Mouse (Mus musculus): Measurements from ENCODE around the gene Fam25c. TPM values are rescaled to one million over a fixed set of nuclear protein-coding genes. Genes with fewer than 3 reads are reported as not detected.

The Fam25c gene
- polyA plus RNA-seq, 1 experiment from 2014 or later: not detected

DNA sequence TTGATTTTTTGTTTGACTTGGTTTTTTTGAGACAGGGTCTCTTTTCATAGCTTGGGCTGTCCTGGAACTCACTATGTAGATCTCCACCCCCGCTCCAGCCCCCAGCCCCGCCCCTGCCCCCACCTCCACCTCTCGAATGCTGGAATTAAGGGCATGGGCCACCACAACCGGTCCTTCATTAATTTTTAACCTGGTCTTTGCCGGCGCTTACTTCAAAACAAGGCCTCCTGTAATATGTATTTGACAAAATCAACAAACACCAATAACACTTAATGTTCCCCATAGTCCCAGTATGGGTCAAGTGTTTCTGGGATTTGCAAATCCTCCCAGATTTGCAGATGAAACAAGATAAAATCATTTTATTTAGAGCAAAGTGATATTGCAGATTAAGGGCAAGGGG lies 5.0 kb upstream of the Fam25c start:
- ATAC-seq (ENCODE audit: low FRiP score) (no peak), DNase-seq (ENCODE audit: low spot score) (no peak)
- Histone ChIP-seq H3K36me3 (replicated peaks; ENCODE audit: control insufficient read depth, insufficient read depth) (no peaks in the 10 kb centered on the region), H3K4me3 (replicated peaks; ENCODE audit: low read length) (no peak overlapping the region), H3K9me3 (ENCODE audit: control insufficient read depth, low read length) (no peaks in the 10 kb centered on the region), H3K9ac (no peak overlapping the region), H3K4me2 (replicated peaks) (no peak overlapping the region), H3K27ac (no peak overlapping the region), H3K4me1 (replicated peaks; ENCODE audit: control insufficient read depth, insufficient read depth, low read length) (peaks cover 11% of the 10 kb centered on the region; the same call in 1 of the 2 replicates), H3K27me3 (ENCODE audit: control insufficient read depth, insufficient read depth, low read length) (peaks cover 4% of the 10 kb centered on the region; the same call in 1 of the 2 replicates)
- WGBS: 50% methylated on average over 6 of the region's 6 CpGs

DNA sequence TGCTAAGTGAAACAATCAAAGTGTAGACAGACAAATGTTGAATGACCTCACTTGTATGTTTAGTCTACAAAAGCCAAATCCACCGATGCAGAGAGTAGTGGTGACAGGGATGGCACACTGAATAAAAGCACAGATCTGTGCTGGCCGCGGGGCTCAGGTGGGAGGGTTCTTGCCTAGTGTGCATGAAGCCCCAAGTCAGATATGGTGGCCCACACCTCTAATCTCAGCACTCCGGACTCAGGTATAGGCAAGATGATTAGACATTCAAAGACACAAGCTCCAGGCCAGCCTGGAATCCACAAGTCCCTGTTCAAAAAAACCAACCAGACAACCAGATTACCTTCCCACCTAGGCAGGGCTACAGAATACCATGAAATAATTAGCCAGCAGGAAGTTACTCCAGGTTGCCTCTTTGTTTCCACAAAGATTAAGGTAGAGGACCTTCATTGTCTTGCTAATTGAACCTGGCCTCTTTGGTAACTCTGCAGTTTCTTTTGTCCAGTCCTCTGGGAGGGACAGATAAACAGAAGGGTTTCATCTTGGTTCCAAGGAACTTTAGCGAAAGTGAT lies 4.5 kb upstream of the Fam25c start:
- no peaks in the 10 kb centered on the region for H3K9me3 ChIP-seq (ENCODE audit: control insufficient read depth, low read length)
- WGBS: 45% methylated on average over 5 of the region's 5 CpGs
- DNase-seq (ENCODE audit: low spot score) (no peak), ATAC-seq (ENCODE audit: low FRiP score) (no peak)
- no peaks in the 10 kb centered on the region for H3K36me3 ChIP-seq (replicated peaks; ENCODE audit: control insufficient read depth, insufficient read depth)
- H3K4me1 ChIP-seq (replicated peaks; ENCODE audit: control insufficient read depth, insufficient read depth, low read length): peaks cover 11% of the 10 kb centered on the region; the same call in 1 of the 2 replicates
- H3K27ac ChIP-seq: no peak overlapping the region
- H3K27me3 ChIP-seq (ENCODE audit: control insufficient read depth, insufficient read depth, low read length): peaks cover 4% of the 10 kb centered on the region; the same call in 1 of the 2 replicates
- no peak overlapping the region for H3K9ac ChIP-seq
- H3K4me2 ChIP-seq (replicated peaks): no peak overlapping the region
- H3K4me3 ChIP-seq (replicated peaks; ENCODE audit: low read length): no peak overlapping the region

DNA sequence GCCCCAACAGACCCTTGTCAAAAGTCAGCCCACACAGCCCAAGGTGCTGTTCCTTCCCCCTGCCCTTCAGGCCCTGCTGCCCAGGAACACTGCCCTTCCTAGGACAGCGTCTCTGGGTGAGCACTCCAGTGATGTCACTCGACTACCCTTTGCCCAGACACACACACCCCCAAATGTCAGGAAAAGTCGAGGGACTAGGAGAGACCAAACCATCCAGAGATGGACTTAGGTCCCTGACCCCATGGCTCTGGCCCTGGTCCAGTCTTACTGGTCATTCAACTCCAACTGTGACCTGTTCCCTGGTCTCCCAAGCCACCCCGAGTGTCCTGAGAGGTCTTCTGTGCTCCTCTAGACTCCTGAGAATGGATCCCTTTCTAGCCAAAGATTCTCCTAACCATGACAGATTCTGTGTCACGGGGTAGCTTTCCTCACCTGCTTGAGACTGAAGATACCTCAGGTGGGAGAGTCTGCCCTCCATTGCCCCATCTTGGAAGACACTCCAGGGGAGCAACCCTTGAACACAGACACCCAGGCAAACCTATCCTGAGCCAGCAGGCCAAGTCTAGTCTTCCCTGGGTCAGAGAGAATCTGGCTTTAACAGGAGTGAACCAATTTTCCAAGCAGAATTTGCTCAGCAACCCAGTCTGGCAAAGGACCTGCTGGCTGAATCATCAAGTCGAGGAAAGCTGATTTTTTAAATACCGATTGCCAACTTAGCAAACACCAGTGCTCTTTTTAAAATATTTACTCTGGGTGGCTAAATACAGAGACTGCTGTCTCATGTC lies 2.6 kb upstream of the Fam25c start:
- no peak overlapping the region for H3K4me3 ChIP-seq (replicated peaks; ENCODE audit: low read length)
- no peaks in the 10 kb centered on the region for H3K9me3 ChIP-seq (ENCODE audit: control insufficient read depth, low read length)
- H3K36me3 ChIP-seq (replicated peaks; ENCODE audit: control insufficient read depth, insufficient read depth): no peaks in the 10 kb centered on the region
- no peak for DNase-seq (ENCODE audit: low spot score)
- no peak overlapping the region for H3K27ac ChIP-seq
- no peaks in the 10 kb centered on the region for H3K4me1 ChIP-seq (replicated peaks; ENCODE audit: control insufficient read depth, insufficient read depth, low read length)
- peaks cover 4% of the 10 kb centered on the region; the same call in 1 of the 2 replicates for H3K27me3 ChIP-seq (ENCODE audit: control insufficient read depth, insufficient read depth, low read length)
- H3K4me2 ChIP-seq (replicated peaks): no peak overlapping the region
- no peak overlapping the region for H3K9ac ChIP-seq
- no peak for ATAC-seq (ENCODE audit: low FRiP score)
- WGBS: 89% methylated on average over 7 of the region's 7 CpGs

DNA sequence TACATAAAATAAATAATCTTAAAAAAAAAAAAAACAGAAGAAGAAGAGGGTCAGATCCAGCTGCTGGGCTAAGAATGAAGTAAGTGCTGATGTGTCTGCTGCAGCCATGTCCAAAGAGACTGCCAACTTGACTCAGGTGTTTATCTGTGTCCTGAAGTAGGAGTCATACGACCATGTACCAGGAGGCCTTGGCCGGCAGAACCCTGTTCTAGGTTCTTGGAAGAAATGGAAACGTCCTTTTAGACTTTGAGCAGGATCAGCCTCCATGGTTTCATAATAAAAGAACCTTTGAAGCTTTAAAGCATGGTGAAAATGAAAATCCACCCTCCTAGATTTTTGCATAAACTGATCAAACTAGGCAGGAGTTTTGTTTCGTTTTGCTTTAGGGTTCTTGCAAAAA lies 777 bp downstream of the Fam25c start:
- Histone ChIP-seq H3K36me3 (replicated peaks; ENCODE audit: control insufficient read depth, insufficient read depth) (no peaks in the 10 kb centered on the region), H3K4me2 (replicated peaks) (no peak overlapping the region), H3K27me3 (ENCODE audit: control insufficient read depth, insufficient read depth, low read length) (no peaks in the 10 kb centered on the region), H3K9ac (no peak overlapping the region), H3K9me3 (ENCODE audit: control insufficient read depth, low read length) (no peaks in the 10 kb centered on the region), H3K4me3 (replicated peaks; ENCODE audit: low read length) (no peak overlapping the region), H3K4me1 (replicated peaks; ENCODE audit: control insufficient read depth, insufficient read depth, low read length) (no peaks in the 10 kb centered on the region), H3K27ac (no peak overlapping the region)
- DNase-seq (ENCODE audit: low spot score) (no peak), ATAC-seq (ENCODE audit: low FRiP score) (no peak)
- WGBS: 86% methylated on average over 4 of the region's 4 CpGs

DNA sequence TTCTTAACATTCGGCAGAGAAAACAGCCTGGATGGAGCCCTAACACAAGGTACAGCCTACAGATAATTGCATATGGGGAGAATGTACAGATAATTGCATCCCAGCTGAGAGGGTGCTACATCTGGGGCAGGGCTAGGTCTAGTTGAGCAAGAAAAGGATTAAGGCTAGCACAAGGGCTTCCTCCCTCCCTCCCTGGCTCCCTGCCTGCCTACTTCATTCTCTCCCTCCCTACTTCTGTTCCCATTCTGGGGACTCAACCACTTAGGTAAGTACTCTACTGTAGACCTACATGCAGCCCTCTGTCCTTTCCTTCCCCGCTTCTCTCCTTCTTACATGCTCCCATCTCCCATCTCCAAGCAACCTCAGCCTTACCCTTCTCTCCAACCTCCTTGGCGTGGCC lies 1.9 kb downstream of the Fam25c start:
- Histone ChIP-seq H3K9me3 (ENCODE audit: control insufficient read depth, low read length) (no peaks in the 10 kb centered on the region), H3K4me3 (replicated peaks; ENCODE audit: low read length) (no peak overlapping the region), H3K9ac (no peak overlapping the region), H3K27me3 (ENCODE audit: control insufficient read depth, insufficient read depth, low read length) (no peaks in the 10 kb centered on the region), H3K4me1 (replicated peaks; ENCODE audit: control insufficient read depth, insufficient read depth, low read length) (no peaks in the 10 kb centered on the region), H3K27ac (no peak overlapping the region), H3K36me3 (replicated peaks; ENCODE audit: control insufficient read depth, insufficient read depth) (no peaks in the 10 kb centered on the region), H3K4me2 (replicated peaks) (no peak overlapping the region)
- ATAC-seq (ENCODE audit: low FRiP score) (no peak), DNase-seq (ENCODE audit: low spot score) (no peak)
- WGBS: 93% methylated on average over 3 of the region's 3 CpGs

DNA sequence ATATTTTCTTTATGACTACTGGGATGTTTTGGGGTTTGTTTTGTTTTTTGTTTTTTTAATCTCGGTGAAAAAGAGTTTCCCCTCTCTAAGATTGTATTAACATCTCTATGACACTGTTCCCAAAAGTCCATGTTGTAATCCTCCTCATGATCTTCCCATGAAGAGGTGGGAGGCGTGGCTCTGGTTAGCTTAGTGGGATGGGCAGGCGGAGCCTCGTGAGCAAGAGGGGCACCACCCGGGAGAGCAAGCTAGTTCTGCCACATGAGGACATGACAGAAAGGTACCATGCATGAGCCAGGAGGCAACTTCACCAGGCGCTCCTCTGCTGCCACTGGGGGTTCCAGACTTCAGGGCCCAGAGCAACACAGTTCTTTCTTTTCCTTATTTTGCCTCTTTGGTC lies 2.7 kb downstream of the Fam25c start:
- H3K36me3 ChIP-seq (replicated peaks; ENCODE audit: control insufficient read depth, insufficient read depth): no peaks in the 10 kb centered on the region
- WGBS: 79% methylated on average over 6 of the region's 6 CpGs
- DNase-seq (ENCODE audit: low spot score): no peak
- H3K27ac ChIP-seq: no peak overlapping the region
- no peak overlapping the region for H3K4me3 ChIP-seq (replicated peaks; ENCODE audit: low read length)
- H3K4me1 ChIP-seq (replicated peaks; ENCODE audit: control insufficient read depth, insufficient read depth, low read length): no peaks in the 10 kb centered on the region
- no peak overlapping the region for H3K4me2 ChIP-seq (replicated peaks)
- H3K27me3 ChIP-seq (ENCODE audit: control insufficient read depth, insufficient read depth, low read length): no peaks in the 10 kb centered on the region
- no peaks in the 10 kb centered on the region for H3K9me3 ChIP-seq (ENCODE audit: control insufficient read depth, low read length)
- no peak overlapping the region for H3K9ac ChIP-seq
- no peak for ATAC-seq (ENCODE audit: low FRiP score)

DNA sequence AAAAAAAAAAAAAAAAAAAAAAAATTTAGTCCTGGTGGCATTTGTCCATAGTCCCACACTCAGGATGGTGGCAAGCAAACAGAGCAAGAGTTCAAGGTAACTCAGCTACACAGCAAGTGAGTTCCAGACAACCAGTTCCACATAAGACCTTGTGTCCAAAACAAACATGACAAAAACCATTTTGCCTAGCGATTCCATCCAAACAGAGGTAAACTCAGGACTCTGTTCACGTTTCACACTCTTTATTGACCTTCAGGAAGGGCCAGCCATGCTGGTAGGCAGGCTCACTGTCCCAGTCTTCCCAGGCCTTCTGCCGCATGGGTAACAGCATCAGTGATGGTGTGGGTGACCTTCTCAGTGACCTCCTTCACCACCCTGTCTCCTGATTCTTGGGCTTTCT lies 3.6 kb downstream of the Fam25c start:
- no peak for ATAC-seq (ENCODE audit: low FRiP score)
- Histone ChIP-seq H3K27me3 (ENCODE audit: control insufficient read depth, insufficient read depth, low read length) (no peaks in the 10 kb centered on the region), H3K4me1 (replicated peaks; ENCODE audit: control insufficient read depth, insufficient read depth, low read length) (no peaks in the 10 kb centered on the region), H3K9me3 (ENCODE audit: control insufficient read depth, low read length) (no peaks in the 10 kb centered on the region), H3K27ac (no peak overlapping the region), H3K36me3 (replicated peaks; ENCODE audit: control insufficient read depth, insufficient read depth) (no peaks in the 10 kb centered on the region), H3K9ac (no peak overlapping the region), H3K4me2 (replicated peaks) (no peak overlapping the region), H3K4me3 (replicated peaks; ENCODE audit: low read length) (no peak overlapping the region)
- WGBS: 51% methylated on average over 3 of the region's 3 CpGs
- DNase-seq (ENCODE audit: low spot score): no peak

DNA sequence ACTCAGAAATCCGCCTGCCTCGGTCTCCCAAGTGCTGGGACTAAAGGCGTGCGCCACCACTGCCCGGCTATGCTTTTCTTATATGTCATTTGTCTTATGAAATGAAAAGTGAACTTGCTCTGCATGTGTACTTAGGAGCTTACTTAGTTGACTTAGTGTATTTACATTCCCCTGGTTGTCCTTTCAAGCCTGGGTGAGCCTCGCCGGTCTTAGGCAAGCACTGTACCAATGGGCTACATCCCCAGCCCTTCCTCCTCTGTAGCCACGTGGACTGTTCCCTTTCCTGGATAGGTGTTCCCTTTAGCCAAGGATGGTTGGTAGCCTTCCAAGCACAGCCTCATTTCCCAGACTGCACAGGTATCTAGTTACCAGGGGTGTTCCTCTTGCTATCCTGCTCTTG lies 6.2 kb downstream of the Fam25c start:
- no peak overlapping the region for H3K4me3 ChIP-seq (replicated peaks; ENCODE audit: low read length)
- no peaks in the 10 kb centered on the region for H3K9me3 ChIP-seq (ENCODE audit: control insufficient read depth, low read length)
- no peak for DNase-seq (ENCODE audit: low spot score)
- WGBS: 92% methylated on average over 8 of the region's 8 CpGs
- ATAC-seq (ENCODE audit: low FRiP score): no peak
- no peak overlapping the region for H3K9ac ChIP-seq
- no peaks in the 10 kb centered on the region for H3K27me3 ChIP-seq (ENCODE audit: control insufficient read depth, insufficient read depth, low read length)
- H3K4me2 ChIP-seq (replicated peaks): no peak overlapping the region
- H3K4me1 ChIP-seq (replicated peaks; ENCODE audit: control insufficient read depth, insufficient read depth, low read length): no peaks in the 10 kb centered on the region
- H3K27ac ChIP-seq: no peak overlapping the region
- H3K36me3 ChIP-seq (replicated peaks; ENCODE audit: control insufficient read depth, insufficient read depth): peaks cover 10% of the 10 kb centered on the region

DNA sequence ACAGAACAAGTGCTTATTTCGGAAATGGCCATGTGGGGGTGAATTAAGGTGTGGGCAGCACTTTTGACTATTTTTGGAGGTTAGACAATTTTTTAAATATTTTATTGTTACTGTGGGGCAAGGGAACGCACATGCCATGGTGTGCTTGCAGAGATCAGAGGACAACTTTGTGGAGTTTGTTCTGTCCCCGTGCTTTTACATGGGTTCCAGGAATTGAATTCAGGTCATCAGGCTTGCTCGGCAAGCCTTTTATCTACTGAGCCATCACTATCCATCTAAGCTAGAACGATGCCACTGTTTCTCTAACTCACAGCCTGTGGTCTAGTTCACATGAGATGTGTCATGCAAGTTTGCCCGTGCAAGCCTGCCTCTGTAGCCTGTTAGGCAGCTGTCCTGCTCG lies 6.9 kb downstream of the Fam25c start:
- peaks cover 15% of the 10 kb centered on the region for H3K36me3 ChIP-seq (replicated peaks; ENCODE audit: control insufficient read depth, insufficient read depth)
- WGBS: 86% methylated on average over 7 of the region's 7 CpGs
- DNase-seq (ENCODE audit: low spot score) (no peak), ATAC-seq (ENCODE audit: low FRiP score) (no peak)
- H3K27ac ChIP-seq: no peak overlapping the region
- H3K9ac ChIP-seq: no peak overlapping the region
- H3K4me2 ChIP-seq (replicated peaks): no peak overlapping the region
- no peak overlapping the region for H3K4me3 ChIP-seq (replicated peaks; ENCODE audit: low read length)
- H3K9me3 ChIP-seq (ENCODE audit: control insufficient read depth, low read length): no peaks in the 10 kb centered on the region
- no peaks in the 10 kb centered on the region for H3K4me1 ChIP-seq (replicated peaks; ENCODE audit: control insufficient read depth, insufficient read depth, low read length)
- no peaks in the 10 kb centered on the region for H3K27me3 ChIP-seq (ENCODE audit: control insufficient read depth, insufficient read depth, low read length)

All from hindbrain, embryonic 14.5 days (tissue).